Mouse (Mus musculus): Measurements from ENCODE around the gene Tpi1. TPM values are rescaled to one million over a fixed set of nuclear protein-coding genes. Genes with fewer than 3 reads are reported as not detected.

Tpi1 gene
- polyA plus RNA-seq, 1 experiment from 2014 or later, result 359 TPM

DNA sequence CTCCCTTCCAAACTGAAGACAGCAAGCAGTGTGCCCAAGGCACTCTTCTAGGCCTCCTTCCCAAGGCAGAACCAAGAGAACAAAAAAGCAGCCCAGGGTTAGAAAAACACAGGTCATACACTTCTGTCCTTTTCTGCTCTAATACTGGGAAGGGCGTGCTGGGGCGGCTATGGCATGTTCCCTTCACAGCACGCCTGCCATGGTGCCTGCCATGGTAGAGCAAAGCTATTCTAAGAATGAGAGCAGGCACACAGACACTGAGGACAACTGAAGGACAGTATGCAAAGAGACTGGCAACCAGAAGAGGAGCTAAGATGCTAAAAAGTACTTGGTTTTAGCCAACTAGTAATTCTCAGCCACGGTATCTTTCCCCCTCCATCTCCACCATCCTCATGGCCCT is 8.0 kb upstream of the Tpi1 start:
- Histone ChIP-seq H3K27ac (ENCODE audit: low read length) (no peak overlapping the region), H3K9ac (replicated peaks; ENCODE audit: low read depth, low read length) (no peak overlapping the region), H3K4me3 (replicated peaks; ENCODE audit: low read length) (no peak overlapping the region), H3K4me2 (ENCODE audit: low read length) (no peak overlapping the region), H3K9me3 (ENCODE audit: control insufficient read depth, low read length) (no peaks in the 10 kb centered on the region), H3K4me1 (replicated peaks; ENCODE audit: control insufficient read depth, insufficient read depth, low read length) (no peaks in the 10 kb centered on the region), H3K27me3 (replicated peaks; ENCODE audit: control insufficient read depth, insufficient read depth, low read length) (no peaks in the 10 kb centered on the region), H3K36me3 (ENCODE audit: control insufficient read depth, insufficient read depth) (peaks cover 62% of the 10 kb centered on the region)
- no peak for ATAC-seq
- 94% methylated on average over 4 of the region's 4 CpGs for WGBS

DNA sequence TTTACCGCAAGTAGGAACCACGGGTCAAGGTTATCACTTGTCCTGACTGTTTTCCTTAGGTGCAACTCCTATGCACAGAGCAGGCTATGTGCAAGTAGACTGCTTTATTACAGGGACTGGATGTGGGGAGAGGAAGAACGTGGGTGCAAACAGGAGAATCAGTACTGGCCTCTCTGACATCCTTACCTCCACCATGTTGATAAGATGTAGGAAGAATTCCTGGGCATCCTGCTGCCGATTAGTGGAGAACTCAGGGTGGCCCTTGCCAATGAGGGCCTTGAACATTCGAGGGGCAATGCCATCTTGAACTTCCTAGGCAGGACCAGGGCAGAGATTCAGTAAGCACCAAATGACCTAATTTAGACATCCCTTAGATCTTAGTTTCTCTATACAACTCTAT is 6.8 kb upstream of the Tpi1 start:
- Histone ChIP-seq H3K4me2 (ENCODE audit: low read length) (no peak overlapping the region), H3K27ac (ENCODE audit: low read length) (no peak overlapping the region), H3K27me3 (replicated peaks; ENCODE audit: control insufficient read depth, insufficient read depth, low read length) (no peaks in the 10 kb centered on the region), H3K4me3 (replicated peaks; ENCODE audit: low read length) (no peak overlapping the region), H3K9ac (replicated peaks; ENCODE audit: low read depth, low read length) (no peak overlapping the region), H3K4me1 (replicated peaks; ENCODE audit: control insufficient read depth, insufficient read depth, low read length) (no peaks in the 10 kb centered on the region), H3K36me3 (ENCODE audit: control insufficient read depth, insufficient read depth) (peaks cover 66% of the 10 kb centered on the region), H3K9me3 (ENCODE audit: control insufficient read depth, low read length) (no peaks in the 10 kb centered on the region)
- WGBS, result 94% methylated on average over 5 of the region's 5 CpGs
- no peak for ATAC-seq

DNA sequence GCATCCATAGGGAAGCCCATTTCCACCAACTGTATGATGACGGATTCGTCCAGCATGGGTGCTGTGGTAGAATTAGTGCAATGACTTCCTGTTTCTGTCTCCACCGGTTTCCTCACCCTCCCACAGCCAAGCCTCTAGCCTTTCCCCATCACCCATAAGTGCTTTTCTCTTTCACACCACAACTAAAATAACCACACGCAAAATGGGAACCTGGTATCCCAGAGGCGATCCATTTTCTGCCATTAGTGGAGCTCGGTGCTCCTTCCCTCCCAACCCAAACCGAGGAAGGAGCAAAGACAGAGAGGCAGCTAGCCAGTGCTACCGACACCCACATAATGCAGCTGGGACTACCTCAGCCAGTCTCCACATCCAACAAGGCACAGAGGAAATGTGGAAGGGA is 3.9 kb upstream of the Tpi1 start:
- ATAC-seq, result no peak
- H3K27me3 ChIP-seq (replicated peaks; ENCODE audit: control insufficient read depth, insufficient read depth, low read length), result no peaks in the 10 kb centered on the region
- peaks cover 51% of the 10 kb centered on the region for H3K36me3 ChIP-seq (ENCODE audit: control insufficient read depth, insufficient read depth)
- H3K4me2 ChIP-seq (ENCODE audit: low read length), result no peak overlapping the region
- 95% methylated on average over 8 of the region's 8 CpGs for WGBS
- H3K4me3 ChIP-seq (replicated peaks; ENCODE audit: low read length), result no peak overlapping the region
- H3K9ac ChIP-seq (replicated peaks; ENCODE audit: low read depth, low read length), result no peak overlapping the region
- no peak overlapping the region for H3K27ac ChIP-seq (ENCODE audit: low read length)
- H3K4me1 ChIP-seq (replicated peaks; ENCODE audit: control insufficient read depth, insufficient read depth, low read length), result peaks cover 5% of the 10 kb centered on the region
- no peaks in the 10 kb centered on the region for H3K9me3 ChIP-seq (ENCODE audit: control insufficient read depth, low read length)

DNA sequence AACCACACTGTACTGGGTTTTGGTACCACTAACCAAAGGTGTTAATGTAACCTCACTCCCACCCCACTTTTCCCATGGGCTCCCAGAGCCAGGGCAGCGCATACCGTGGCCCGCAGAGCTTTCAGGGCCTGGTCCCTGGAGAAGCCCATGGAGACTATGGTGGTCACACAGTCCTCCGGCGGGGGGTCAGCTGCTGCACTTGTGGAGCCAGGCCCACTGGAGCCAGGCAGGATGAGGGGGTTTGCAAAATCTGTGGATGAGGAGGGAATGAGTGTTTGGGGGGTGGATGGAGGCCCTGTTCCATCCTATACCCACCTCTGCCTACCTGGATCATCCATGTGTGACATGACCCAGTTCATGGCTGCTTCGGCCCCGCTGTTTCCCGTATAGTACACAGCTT is 3.5 kb upstream of the Tpi1 start:
- Histone ChIP-seq H3K36me3 (ENCODE audit: control insufficient read depth, insufficient read depth) (peaks cover 49% of the 10 kb centered on the region), H3K9ac (replicated peaks; ENCODE audit: low read depth, low read length) (no peak overlapping the region), H3K9me3 (ENCODE audit: control insufficient read depth, low read length) (no peaks in the 10 kb centered on the region), H3K4me2 (ENCODE audit: low read length) (no peak overlapping the region), H3K4me3 (replicated peaks; ENCODE audit: low read length) (no peak overlapping the region), H3K4me1 (replicated peaks; ENCODE audit: control insufficient read depth, insufficient read depth, low read length) (peaks cover 9% of the 10 kb centered on the region), H3K27ac (ENCODE audit: low read length) (no peak overlapping the region), H3K27me3 (replicated peaks; ENCODE audit: control insufficient read depth, insufficient read depth, low read length) (no peaks in the 10 kb centered on the region)
- WGBS, result 95% methylated on average over 8 of the region's 8 CpGs
- no peak for ATAC-seq

DNA sequence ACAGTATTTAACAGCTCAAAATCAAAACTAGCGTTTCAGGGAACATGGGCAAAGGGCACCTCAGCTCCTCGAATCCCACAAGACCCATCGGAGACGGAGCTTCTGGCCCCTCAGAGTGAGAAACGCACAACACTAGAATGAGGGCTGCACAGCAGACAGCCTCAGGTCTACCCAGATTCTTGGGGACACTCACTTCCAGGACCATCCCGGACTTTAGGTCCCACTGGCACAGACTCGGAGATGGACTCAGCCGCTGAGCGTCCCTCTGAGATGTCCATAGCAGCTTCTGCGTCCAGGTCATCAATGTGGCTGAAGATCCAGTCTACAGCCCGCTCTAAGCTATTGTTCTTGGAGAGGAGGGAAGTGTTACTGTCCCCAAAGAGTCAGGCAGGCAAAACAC is 3.0 kb upstream of the Tpi1 start:
- H3K9me3 ChIP-seq (ENCODE audit: control insufficient read depth, low read length), result no peaks in the 10 kb centered on the region
- no peaks in the 10 kb centered on the region for H3K27me3 ChIP-seq (replicated peaks; ENCODE audit: control insufficient read depth, insufficient read depth, low read length)
- H3K4me2 ChIP-seq (ENCODE audit: low read length), result no peak overlapping the region
- H3K36me3 ChIP-seq (ENCODE audit: control insufficient read depth, insufficient read depth), result peaks cover 44% of the 10 kb centered on the region
- WGBS, result 97% methylated on average over 11 of the region's 11 CpGs
- H3K4me1 ChIP-seq (replicated peaks; ENCODE audit: control insufficient read depth, insufficient read depth, low read length), result peaks cover 12% of the 10 kb centered on the region
- no peak for ATAC-seq
- no peak overlapping the region for H3K9ac ChIP-seq (replicated peaks; ENCODE audit: low read depth, low read length)
- no peak overlapping the region for H3K27ac ChIP-seq (ENCODE audit: low read length)
- no peak overlapping the region for H3K4me3 ChIP-seq (replicated peaks; ENCODE audit: low read length)

DNA sequence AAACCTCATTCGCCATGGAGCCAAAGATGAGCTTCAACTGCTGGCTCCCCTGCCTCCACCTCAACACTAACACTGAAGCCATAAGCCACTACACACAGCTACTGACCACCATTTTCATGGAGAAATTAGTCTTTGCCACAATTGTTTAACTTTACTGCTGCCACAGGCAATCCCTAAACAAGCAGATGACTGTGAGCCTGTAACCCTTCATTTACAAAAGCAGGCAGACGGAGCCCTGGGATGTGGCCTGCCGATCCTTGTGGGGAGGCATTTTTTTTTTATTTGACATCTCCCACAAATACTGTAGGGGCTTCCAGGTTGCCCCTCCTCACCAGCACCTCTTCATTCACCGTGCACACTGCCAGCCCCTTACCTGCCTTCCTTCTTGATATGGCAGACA is 2.5 kb upstream of the Tpi1 start:
- no peaks in the 10 kb centered on the region for H3K27me3 ChIP-seq (replicated peaks; ENCODE audit: control insufficient read depth, insufficient read depth, low read length)
- peaks cover 12% of the 10 kb centered on the region for H3K4me1 ChIP-seq (replicated peaks; ENCODE audit: control insufficient read depth, insufficient read depth, low read length)
- H3K36me3 ChIP-seq (ENCODE audit: control insufficient read depth, insufficient read depth), result peaks cover 40% of the 10 kb centered on the region
- H3K27ac ChIP-seq (ENCODE audit: low read length), result no peak overlapping the region
- H3K9me3 ChIP-seq (ENCODE audit: control insufficient read depth, low read length), result no peaks in the 10 kb centered on the region
- H3K4me3 ChIP-seq (replicated peaks; ENCODE audit: low read length), result no peak overlapping the region
- WGBS, result 91% methylated on average over 4 of the region's 4 CpGs
- H3K9ac ChIP-seq (replicated peaks; ENCODE audit: low read depth, low read length), result no peak overlapping the region
- no peak overlapping the region for H3K4me2 ChIP-seq (ENCODE audit: low read length)
- ATAC-seq, result no peak

- no peaks in the 10 kb centered on the region for H3K9me3 ChIP-seq (ENCODE audit: control insufficient read depth, low read length)
- no peak overlapping the region for H3K27ac ChIP-seq (ENCODE audit: low read length)
- no peak overlapping the region for H3K4me2 ChIP-seq (ENCODE audit: low read length)
- H3K27me3 ChIP-seq (replicated peaks; ENCODE audit: control insufficient read depth, insufficient read depth, low read length), result no peaks in the 10 kb centered on the region
- H3K9ac ChIP-seq (replicated peaks; ENCODE audit: low read depth, low read length), result no peak overlapping the region
- peaks cover 33% of the 10 kb centered on the region for H3K36me3 ChIP-seq (ENCODE audit: control insufficient read depth, insufficient read depth)
- H3K4me3 ChIP-seq (replicated peaks; ENCODE audit: low read length), result no peak overlapping the region
- WGBS, result 62% methylated on average over 9 of the region's 9 CpGs
- peaks cover 12% of the 10 kb centered on the region for H3K4me1 ChIP-seq (replicated peaks; ENCODE audit: control insufficient read depth, insufficient read depth, low read length)
- no peak for ATAC-seq
Observed at GRCm38 (mm10) chr6:124814858-124815774, 1.0 kb upstream of the Tpi1 start.

DNA sequence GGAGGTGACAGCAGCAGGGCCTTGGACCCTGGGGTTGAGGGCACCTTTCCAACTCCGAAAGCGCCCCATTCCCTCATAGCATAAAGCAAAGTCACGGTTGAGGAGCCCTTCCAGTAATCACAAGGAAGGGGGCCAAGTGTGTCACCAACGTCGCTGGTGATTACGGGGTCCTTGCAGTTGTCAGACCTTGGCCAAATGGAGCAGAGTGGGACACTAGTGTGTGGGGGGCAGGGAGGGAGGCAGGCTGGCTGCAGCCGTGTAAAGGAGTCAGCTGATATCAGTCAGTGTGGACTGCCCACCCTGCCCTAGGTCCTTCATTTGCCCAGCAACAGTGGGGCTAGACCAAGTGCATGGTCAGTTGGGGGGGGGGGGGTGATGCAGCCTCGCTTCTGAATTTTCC is 352 bp upstream of the Tpi1 start:
- H3K9me3 ChIP-seq (ENCODE audit: control insufficient read depth, low read length), result no peaks in the 10 kb centered on the region
- H3K9ac ChIP-seq (replicated peaks; ENCODE audit: low read depth, low read length), result no peak overlapping the region
- peaks cover 19% of the 10 kb centered on the region for H3K4me1 ChIP-seq (replicated peaks; ENCODE audit: control insufficient read depth, insufficient read depth, low read length)
- peak; percentile 33 for ATAC-seq
- 39% methylated on average over 8 of the region's 8 CpGs for WGBS
- H3K4me2 ChIP-seq (ENCODE audit: low read length), result peak overlapping the region; percentile 73
- H3K36me3 ChIP-seq (ENCODE audit: control insufficient read depth, insufficient read depth), result peaks cover 27% of the 10 kb centered on the region
- no peaks in the 10 kb centered on the region for H3K27me3 ChIP-seq (replicated peaks; ENCODE audit: control insufficient read depth, insufficient read depth, low read length)
- peak overlapping the region; percentile 66; the same call in 1 of the 2 replicates for H3K4me3 ChIP-seq (replicated peaks; ENCODE audit: low read length)
- no peak overlapping the region for H3K27ac ChIP-seq (ENCODE audit: low read length)

GRCm38 (mm10) chr6:124813496-124813895 is 600 bp downstream of the Tpi1 start:
- no peaks in the 10 kb centered on the region for H3K9me3 ChIP-seq (ENCODE audit: control insufficient read depth, low read length)
- peak overlapping the region; percentile 77 for H3K27ac ChIP-seq (ENCODE audit: low read length)
- H3K4me1 ChIP-seq (replicated peaks; ENCODE audit: control insufficient read depth, insufficient read depth, low read length), result peaks cover 28% of the 10 kb centered on the region
- H3K27me3 ChIP-seq (replicated peaks; ENCODE audit: control insufficient read depth, insufficient read depth, low read length), result no peaks in the 10 kb centered on the region
- WGBS, result 0% methylated on average over 17 of the region's 18 CpGs
- peak overlapping the region; percentile 74 for H3K9ac ChIP-seq (replicated peaks; ENCODE audit: low read depth, low read length)
- ATAC-seq, result peak; percentile 74
- H3K4me2 ChIP-seq (ENCODE audit: low read length), result peak overlapping the region; percentile 73
- peaks cover 17% of the 10 kb centered on the region for H3K36me3 ChIP-seq (ENCODE audit: control insufficient read depth, insufficient read depth)
- H3K4me3 ChIP-seq (replicated peaks; ENCODE audit: low read length), result peak overlapping the region; percentile 66

Measured in forebrain, embryonic 16.5 days (tissue).